Mouse (Mus musculus): ENCODE measurements around the gene Rbl1. TPM values are rescaled to one million over a fixed set of nuclear protein-coding genes. Genes with fewer than 3 reads are reported as not detected.

Rbl1 gene
- total and polyA plus RNA-seq, 2 experiments from 2014 or later: 5.2 to 8.4 TPM

DNA sequence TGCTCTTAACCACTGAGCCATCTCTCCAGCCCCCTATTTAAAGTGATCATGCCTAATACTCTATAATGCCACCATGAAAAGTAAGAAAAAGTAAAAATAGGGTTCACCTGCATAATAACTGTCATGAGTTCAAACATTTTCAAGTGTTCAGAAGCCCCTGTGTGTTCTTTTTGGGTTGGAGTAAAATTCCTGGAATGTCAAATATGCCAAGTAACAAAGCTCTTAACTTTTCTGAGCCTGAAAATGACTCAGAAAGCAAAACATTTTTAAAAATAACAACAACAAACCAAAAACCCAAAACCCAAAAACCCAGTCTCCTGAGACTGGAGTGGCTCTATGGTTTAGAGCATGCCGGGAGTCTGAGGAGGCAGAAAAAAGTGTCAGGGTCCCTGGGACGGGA is 40.2 kb downstream of the Rbl1 start:
- WGBS: 94% methylated on average over 2 of the region's 2 CpGs
- Histone ChIP-seq H3K4me1 (ENCODE audit: insufficient read depth, low read length) (no peaks in the 10 kb centered on the region), H3K9ac (replicated peaks; ENCODE audit: low read length) (no peak overlapping the region), H3K4me3 (ENCODE audit: low read length) (no peak overlapping the region), H3K4me2 (ENCODE audit: low read depth, low read length) (no peak overlapping the region), H3K27me3 (ENCODE audit: insufficient read depth, low read length) (no peaks in the 10 kb centered on the region), H3K9me3 (ENCODE audit: low read length) (no peaks in the 10 kb centered on the region), H3K27ac (no peak overlapping the region), H3K36me3 (ENCODE audit: insufficient read depth, low read length) (peaks cover 1% of the 10 kb centered on the region; the same call in 1 of the 2 replicates)
- DNase-seq (ENCODE audit: low spot score): no peak
- no peak for ATAC-seq
- no peak for TF ChIP-seq CTCF (IDR thresholded peaks at IDR 0.05; ENCODE audit: low read depth)

GRCm38 (mm10) chr2:157156079-157156478 is 48.3 kb downstream of the Rbl1 start:
- Histone ChIP-seq H3K27ac (no peak overlapping the region), H3K4me2 (ENCODE audit: low read depth, low read length) (no peak overlapping the region), H3K4me3 (ENCODE audit: low read length) (no peak overlapping the region), H3K9ac (replicated peaks; ENCODE audit: low read length) (no peak overlapping the region), H3K4me1 (ENCODE audit: insufficient read depth, low read length) (no peaks in the 10 kb centered on the region), H3K9me3 (ENCODE audit: low read length) (no peaks in the 10 kb centered on the region), H3K36me3 (ENCODE audit: insufficient read depth, low read length) (peaks cover 15% of the 10 kb centered on the region; the same call in 1 of the 2 replicates), H3K27me3 (ENCODE audit: insufficient read depth, low read length) (no peaks in the 10 kb centered on the region)
- no peak for TF ChIP-seq CTCF (IDR thresholded peaks at IDR 0.05; ENCODE audit: low read depth)
- no peak for ATAC-seq
- WGBS: 85% methylated on average over 1 of the region's 1 CpGs
- no peak for DNase-seq (ENCODE audit: low spot score)

DNA sequence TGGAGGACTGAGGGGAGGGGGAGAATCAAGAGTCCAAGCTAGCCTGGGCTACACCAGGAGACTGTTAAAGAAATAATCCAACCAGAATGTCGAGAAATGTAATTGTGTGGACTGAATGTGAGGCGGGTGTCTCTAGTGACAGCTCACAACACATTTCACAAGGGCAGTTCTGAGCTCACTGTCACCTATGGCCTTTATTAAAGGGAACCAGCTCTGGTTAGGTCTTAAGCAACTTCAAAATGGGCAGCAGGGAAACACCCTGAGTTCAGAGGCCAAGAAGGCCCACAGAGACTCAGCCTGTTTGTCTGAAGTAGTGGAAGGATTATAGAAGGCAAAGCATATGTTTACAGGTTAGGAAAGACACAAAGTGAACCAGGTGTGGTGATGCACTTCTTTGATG is 51.1 kb downstream of the Rbl1 start:
- H3K27ac ChIP-seq: no peak overlapping the region
- H3K4me1 ChIP-seq (ENCODE audit: insufficient read depth, low read length): no peaks in the 10 kb centered on the region
- H3K9ac ChIP-seq (replicated peaks; ENCODE audit: low read length): no peak overlapping the region
- 89% methylated on average over 2 of the region's 2 CpGs for WGBS
- H3K4me3 ChIP-seq (ENCODE audit: low read length): no peak overlapping the region
- no peak overlapping the region for H3K4me2 ChIP-seq (ENCODE audit: low read depth, low read length)
- ATAC-seq: no peak
- H3K27me3 ChIP-seq (ENCODE audit: insufficient read depth, low read length): no peaks in the 10 kb centered on the region
- H3K36me3 ChIP-seq (ENCODE audit: insufficient read depth, low read length): peaks cover 24% of the 10 kb centered on the region; the same call in 1 of the 2 replicates
- no peaks in the 10 kb centered on the region for H3K9me3 ChIP-seq (ENCODE audit: low read length)
- TF ChIP-seq CTCF (IDR thresholded peaks at IDR 0.05; ENCODE audit: low read depth): no peak
- DNase-seq (ENCODE audit: low spot score): no peak

GRCm38 (mm10) chr2:157148417-157148816 is 55.9 kb downstream of the Rbl1 start:
- 92% methylated on average over 5 of the region's 5 CpGs for WGBS
- no peak for DNase-seq (ENCODE audit: low spot score)

GRCm38 (mm10) chr2:157147397-157148020 is 56.8 kb downstream of the Rbl1 start:
- H3K27ac ChIP-seq: no peak overlapping the region
- H3K36me3 ChIP-seq (ENCODE audit: insufficient read depth, low read length): peaks cover 24% of the 10 kb centered on the region; the same call in 1 of the 2 replicates
- H3K9ac ChIP-seq (replicated peaks; ENCODE audit: low read length): no peak overlapping the region
- DNase-seq (ENCODE audit: low spot score) (no peak), ATAC-seq (no peak)
- H3K4me1 ChIP-seq (ENCODE audit: insufficient read depth, low read length): no peaks in the 10 kb centered on the region
- H3K4me2 ChIP-seq (ENCODE audit: low read depth, low read length): no peak overlapping the region
- WGBS: 95% methylated on average over 9 of the region's 9 CpGs
- no peaks in the 10 kb centered on the region for H3K9me3 ChIP-seq (ENCODE audit: low read length)
- H3K27me3 ChIP-seq (ENCODE audit: insufficient read depth, low read length): no peaks in the 10 kb centered on the region
- no peak overlapping the region for H3K4me3 ChIP-seq (ENCODE audit: low read length)
- TF ChIP-seq CTCF (IDR thresholded peaks at IDR 0.05; ENCODE audit: low read depth): no peak

More at GRCm38 (mm10) chr2:157148417-157148816, 55.9 kb downstream of the Rbl1 start:
- Histone ChIP-seq H3K4me2 (ENCODE audit: low read depth, low read length) (no peak overlapping the region), H3K27ac (no peak overlapping the region), H3K9ac (replicated peaks; ENCODE audit: low read length) (no peak overlapping the region), H3K36me3 (ENCODE audit: insufficient read depth, low read length) (peaks cover 24% of the 10 kb centered on the region; the same call in 1 of the 2 replicates), H3K9me3 (ENCODE audit: low read length) (no peaks in the 10 kb centered on the region), H3K4me1 (ENCODE audit: insufficient read depth, low read length) (no peaks in the 10 kb centered on the region), H3K4me3 (ENCODE audit: low read length) (no peak overlapping the region), H3K27me3 (ENCODE audit: insufficient read depth, low read length) (no peaks in the 10 kb centered on the region)
- TF ChIP-seq CTCF (IDR thresholded peaks at IDR 0.05; ENCODE audit: low read depth): no peak
- no peak for ATAC-seq

DNA sequence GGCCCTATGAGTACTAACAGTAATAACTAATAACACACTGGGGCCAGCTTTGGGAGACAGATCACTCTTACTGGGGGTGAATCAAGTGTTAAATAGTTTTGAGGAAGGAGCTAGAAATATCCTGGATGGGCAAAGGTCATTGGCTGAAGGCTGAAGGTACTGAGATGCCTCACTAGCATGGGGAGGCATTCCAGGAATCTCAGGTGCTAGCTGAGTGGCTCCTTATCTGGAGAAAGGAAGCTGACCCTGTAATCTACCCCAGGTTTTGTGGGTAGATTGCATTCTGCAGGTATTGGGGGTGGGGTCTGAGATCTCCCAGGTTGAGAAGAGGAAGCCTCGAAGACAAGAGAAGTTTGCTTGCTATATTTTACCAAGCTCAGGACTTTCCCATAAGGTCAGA is 59.2 kb downstream of the Rbl1 start:
- Histone ChIP-seq H3K27me3 (ENCODE audit: insufficient read depth, low read length) (no peaks in the 10 kb centered on the region), H3K4me2 (ENCODE audit: low read depth, low read length) (no peak overlapping the region), H3K9ac (replicated peaks; ENCODE audit: low read length) (no peak overlapping the region), H3K4me1 (ENCODE audit: insufficient read depth, low read length) (no peaks in the 10 kb centered on the region), H3K4me3 (ENCODE audit: low read length) (no peak overlapping the region), H3K27ac (no peak overlapping the region), H3K9me3 (ENCODE audit: low read length) (no peaks in the 10 kb centered on the region), H3K36me3 (ENCODE audit: insufficient read depth, low read length) (peaks cover 15% of the 10 kb centered on the region; the same call in 1 of the 2 replicates)
- no peak for ATAC-seq
- no peak for TF ChIP-seq CTCF (IDR thresholded peaks at IDR 0.05; ENCODE audit: low read depth)
- no peak for DNase-seq (ENCODE audit: low spot score)
- WGBS: 87% methylated on average over 1 of the region's 1 CpGs

DNA sequence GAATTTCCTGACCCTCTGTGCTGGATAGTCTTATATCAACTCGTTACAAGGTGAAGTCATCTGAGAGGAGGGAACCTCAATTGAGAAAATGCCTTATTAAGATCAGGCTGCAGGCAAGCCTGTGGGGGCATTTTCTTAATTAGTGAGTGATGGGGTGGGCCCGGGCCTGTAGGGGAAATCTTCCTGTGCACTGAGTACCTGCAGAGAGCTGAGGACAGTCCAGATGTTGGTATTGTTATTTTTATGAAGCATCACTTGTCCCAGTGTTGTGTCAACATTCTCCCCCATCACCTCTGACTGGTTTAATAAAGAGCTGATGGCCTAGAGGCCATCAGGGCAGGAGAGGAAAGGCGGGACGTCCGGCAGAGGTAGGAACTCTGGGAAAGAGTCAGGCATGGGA is 60.2 kb downstream of the Rbl1 start:
- ATAC-seq: no peak

More for the DNA sequence above, 60.2 kb downstream of the Rbl1 start:
- no peak for DNase-seq (ENCODE audit: low spot score)
- Histone ChIP-seq H3K9ac (replicated peaks; ENCODE audit: low read length) (no peak overlapping the region), H3K9me3 (ENCODE audit: low read length) (no peaks in the 10 kb centered on the region), H3K4me3 (ENCODE audit: low read length) (no peak overlapping the region), H3K27ac (no peak overlapping the region), H3K4me2 (ENCODE audit: low read depth, low read length) (no peak overlapping the region), H3K4me1 (ENCODE audit: insufficient read depth, low read length) (no peaks in the 10 kb centered on the region), H3K36me3 (ENCODE audit: insufficient read depth, low read length) (peaks cover 5% of the 10 kb centered on the region; the same call in 1 of the 2 replicates), H3K27me3 (ENCODE audit: insufficient read depth, low read length) (no peaks in the 10 kb centered on the region)
- 78% methylated on average over 5 of the region's 5 CpGs for WGBS
- no peak for TF ChIP-seq CTCF (IDR thresholded peaks at IDR 0.05; ENCODE audit: low read depth)
